Mouse (Mus musculus): Measurements from ENCODE around the gene Hist1h1d.
"Not testable (repeated sequence)": the region's sequence is repeated elsewhere in the genome, so short reads cannot be mapped to it uniquely, and the experiment has no call there.

Gene Hist1h1d

DNA sequence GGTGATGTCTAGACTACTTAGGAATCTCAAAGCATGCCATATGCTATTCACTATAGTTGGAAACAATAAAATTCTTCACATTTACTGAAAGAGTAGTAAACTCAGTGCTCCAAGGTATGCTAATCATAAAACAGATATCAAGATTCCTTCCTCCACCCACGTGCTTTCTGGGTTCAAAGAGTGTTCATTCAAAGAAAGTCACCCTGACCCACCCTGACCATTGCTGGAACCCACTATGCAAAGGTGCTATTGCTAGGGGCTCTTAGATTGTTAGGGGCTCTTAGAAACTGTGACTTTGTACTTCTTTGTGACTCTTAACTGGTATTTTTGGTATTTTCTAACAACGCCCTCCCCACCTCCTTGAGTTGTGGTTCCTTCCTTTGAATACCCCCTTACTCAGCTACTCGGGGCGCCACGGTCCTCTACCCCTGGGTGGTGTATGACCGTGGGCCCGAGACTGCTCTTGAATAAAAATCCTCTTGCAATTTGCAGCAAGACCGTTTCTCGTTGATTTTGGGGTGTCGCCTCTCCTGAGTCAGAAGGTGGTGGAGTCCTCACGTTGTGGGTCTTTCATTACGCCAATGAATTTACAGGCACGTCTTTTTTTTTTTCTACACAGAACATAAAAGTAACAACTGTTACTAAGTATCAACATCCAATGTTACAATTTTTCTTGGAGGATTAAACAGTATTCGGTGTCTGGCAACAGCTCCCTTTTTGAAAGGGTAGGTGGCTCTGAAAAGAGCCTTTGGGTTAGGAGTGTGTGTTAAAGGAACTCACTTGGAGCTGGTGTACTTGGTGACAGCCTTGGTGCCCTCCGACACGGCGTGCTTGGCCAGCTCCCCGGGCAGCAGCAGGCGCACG, 20.2 kb downstream of the Hist1h1d start:
- not testable (repeated sequence) for DNase-seq (ENCODE audit: low read depth, low spot score)

DNA sequence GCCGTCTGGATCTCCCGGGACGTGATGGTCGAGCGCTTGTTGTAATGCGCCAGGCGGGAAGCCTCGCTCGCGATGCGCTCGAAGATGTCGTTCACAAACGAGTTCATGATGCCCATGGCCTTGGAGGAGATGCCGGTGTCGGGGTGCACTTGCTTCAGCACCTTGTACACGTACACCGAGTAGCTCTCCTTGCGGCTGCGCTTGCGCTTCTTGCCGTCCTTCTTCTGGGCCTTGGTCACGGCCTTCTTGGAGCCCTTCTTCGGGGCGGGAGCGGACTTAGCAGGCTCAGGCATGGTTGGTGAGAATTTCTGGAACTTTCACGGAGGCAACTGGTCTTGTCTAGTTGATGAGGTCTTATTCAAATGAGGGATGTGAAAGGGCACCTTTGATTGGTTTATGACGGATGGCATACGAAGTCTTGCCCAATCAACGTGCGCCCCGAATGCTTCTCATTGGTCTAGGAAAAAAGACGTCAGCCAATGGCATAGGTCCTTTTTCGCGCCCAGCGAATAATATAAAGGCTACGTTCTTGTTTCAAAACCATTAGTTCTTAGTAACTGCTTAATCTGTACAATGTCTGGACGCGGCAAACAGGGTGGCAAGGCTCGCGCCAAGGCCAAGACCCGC, 20.9 kb downstream of the Hist1h1d start, which contains the start of the genes Hist1h2bf and Hist1h2ad:
Hist1h2bf (minus strand) TSS at position 299 of the 627 bp plus-strand sequence.
Hist1h2ad (plus strand) TSS at position 484 of the 627 bp plus-strand sequence.
- peak; percentile 100 for DNase-seq (ENCODE audit: low read depth, low spot score)

DNA sequence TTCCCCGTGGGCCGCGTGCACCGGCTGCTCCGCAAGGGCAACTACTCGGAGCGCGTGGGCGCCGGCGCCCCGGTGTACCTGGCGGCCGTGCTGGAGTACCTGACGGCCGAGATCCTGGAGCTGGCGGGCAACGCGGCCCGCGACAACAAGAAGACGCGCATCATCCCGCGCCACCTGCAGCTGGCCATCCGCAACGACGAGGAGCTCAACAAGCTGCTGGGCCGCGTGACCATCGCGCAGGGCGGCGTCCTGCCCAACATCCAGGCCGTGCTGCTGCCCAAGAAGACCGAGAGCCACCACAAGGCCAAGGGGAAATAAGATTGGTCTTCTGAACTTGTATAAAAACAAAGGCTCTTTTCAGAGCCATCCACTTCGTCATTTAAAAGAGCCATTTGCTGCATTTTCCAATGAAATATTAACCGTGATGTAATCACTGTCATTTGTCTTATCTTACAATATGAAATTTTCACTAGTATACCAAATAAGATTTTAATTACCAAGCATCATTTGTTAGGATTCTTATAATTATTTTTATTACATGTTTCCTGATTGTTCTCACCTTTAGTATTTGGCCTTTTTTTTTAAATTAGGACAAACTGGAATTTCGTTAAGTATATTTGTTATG, 21.6 kb downstream of the Hist1h1d start:
- peak; percentile 59 for DNase-seq (ENCODE audit: low read depth, low spot score)

DNA sequence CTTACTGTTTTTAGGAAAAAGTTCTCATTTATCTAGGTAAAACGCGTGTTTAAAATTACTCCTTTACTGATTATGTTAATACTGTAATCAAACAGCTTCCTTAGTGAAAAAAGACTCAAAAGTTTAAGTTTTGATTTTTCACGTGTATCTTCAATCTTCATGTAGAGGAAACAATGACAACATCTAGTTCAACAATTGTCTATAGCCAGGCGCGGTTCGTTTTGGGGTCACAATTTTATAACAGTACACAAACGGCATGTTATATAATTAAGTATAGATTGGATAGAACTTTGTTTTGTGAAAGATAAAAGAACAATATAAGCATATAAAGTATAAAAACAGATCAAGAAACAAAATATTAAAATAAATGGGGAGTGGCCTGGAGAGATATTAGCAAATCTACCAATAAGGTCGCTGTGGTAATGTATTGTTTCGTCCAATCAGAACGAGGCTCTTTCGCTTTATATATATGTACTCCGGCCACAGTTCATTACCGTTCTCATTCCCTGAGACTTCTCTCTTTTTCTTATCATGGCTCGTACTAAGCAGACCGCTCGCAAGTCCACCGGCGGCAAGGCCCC, 22.3 kb downstream of the Hist1h1d start, which contains the start of gene Hist1h3d:
Hist1h3d (plus strand) TSS at position 493 of the 581 bp plus-strand sequence.
- DNase-seq (ENCODE audit: low read depth, low spot score): peak; percentile 91

DNA sequence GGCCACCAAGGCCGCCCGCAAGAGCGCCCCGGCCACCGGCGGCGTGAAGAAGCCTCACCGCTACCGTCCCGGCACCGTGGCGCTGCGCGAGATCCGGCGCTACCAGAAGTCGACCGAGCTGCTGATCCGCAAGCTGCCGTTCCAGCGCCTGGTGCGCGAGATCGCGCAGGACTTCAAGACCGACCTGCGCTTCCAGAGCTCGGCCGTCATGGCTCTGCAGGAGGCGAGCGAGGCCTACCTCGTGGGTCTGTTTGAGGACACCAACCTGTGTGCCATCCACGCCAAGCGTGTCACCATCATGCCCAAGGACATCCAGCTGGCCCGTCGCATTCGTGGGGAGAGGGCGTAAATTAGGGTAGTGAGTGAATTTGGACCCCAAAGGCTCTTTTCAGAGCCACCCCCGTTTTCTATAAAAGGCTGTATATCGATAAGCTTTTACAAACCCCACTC, 22.8 kb downstream of the Hist1h1d start:
- peak; percentile 64 for DNase-seq (ENCODE audit: low read depth, low spot score)

DNA sequence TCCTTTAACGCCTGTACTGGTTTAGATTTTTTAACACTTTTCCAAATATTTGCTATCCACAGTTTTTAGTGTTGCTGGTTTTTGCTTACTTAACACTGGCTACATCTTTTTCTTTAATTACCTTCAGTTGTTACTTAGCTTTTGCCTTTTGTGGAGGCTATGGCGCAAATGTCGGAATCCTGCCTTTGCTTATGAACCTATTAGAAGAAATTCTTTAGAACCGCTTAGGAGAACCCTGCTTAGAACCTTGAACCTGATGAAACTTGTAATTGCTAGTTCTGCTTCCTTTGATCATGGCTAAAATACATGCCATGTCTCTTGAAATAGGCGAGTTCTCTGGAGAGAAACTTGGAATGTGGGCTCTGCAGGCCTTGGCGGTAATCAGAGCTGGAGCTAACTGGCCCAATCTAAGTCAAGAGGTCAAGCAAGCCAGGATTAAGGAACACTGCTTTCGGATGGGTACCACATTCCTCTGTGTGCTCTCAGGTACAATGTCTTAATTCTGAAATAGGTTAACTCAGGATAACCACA, 23.4 kb downstream of the Hist1h1d start:
- peak; percentile 87 for DNase-seq (ENCODE audit: low read depth, low spot score)

DNA sequence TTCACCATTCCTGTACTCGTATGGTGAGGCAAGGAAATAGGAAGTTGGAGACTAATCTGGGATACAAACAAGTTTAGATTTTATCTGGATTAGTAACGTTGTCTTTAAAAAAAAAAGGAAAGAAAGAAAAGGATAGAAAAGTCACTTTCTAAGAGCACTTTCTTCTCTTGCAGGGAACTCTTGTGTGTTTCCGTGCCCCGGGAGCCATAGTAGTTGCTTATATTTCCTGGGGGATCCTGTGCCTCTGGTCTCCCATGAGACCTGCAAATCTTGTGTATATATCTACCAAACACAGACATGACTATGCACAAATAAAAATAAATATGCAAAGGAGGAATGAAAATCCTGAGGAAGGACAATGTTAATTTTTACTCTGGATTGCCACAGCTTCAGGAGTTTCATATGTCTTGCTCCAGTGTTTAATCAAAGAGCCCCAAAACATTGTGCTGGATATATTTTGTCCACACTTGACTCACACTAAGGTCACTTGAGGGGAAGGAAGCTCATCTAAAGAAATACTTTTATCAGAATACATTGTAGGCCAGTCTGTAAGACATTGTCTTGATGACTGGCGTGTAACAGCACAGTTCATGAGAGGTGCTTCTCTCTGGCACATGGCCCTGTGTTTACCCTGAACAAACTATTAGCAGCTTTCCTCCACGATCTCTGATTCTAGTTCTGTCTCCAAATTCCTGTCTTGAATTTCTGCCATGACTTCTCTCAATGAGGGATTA, 24.0 kb downstream of the Hist1h1d start:
- DNase-seq (ENCODE audit: low read depth, low spot score): no peak

DNA sequence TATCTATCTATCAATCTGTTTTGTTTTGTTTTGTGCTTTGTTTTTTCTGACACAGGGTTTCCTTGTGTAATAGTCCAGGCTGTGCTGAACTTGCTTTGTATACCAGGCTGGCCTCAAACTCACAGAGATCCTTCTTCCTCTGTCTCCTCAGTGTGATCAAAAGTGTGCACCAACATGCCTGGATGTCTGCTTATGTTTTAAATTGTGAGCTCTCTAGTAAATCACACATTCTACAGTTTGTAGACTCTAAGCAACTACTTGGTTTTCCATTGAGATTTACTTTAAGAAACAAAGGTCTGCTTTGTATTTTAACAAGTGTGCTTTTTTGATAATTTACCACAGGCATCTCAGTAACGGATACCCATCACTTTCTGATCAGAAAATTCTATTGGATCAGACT, 24.8 kb downstream of the Hist1h1d start:
- no peak for DNase-seq (ENCODE audit: low read depth, low spot score)

DNA sequence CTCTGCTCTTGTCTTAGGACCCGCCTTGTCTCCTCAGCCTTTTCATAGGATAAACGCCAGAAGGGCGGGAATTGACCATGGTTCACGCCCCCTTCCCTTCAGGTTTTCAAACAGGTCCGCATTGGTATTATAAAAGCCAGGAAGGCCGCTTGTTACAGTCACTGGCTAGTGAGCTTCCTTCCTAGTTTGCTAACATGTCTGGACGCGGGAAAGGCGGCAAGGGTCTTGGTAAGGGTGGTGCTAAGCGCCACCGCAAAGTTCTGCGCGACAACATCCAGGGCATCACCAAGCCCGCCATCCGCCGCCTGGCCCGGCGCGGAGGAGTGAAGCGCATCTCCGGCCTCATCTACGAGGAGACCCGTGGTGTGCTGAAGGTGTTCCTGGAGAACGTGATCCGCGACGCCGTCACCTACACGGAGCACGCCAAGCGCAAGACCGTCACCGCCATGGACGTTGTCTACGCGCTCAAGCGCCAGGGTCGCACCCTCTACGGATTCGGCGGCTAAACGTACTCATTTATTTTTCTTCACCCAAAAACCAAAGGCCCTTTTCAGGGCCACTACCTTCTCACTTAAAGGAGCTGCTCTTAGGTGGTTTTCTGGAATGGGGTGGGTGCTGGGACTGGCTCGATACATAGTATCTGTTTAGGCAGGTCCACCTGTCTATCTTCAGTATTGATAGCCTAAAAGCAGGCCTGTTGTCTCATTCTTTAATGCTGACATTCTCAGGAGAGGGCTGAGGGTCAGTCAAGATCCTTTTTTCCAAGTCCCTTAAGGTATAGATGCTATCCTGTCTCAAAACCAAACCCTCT, 28.6 kb downstream of the Hist1h1d start, which contains the start of gene Hist1h4d:
Hist1h4d (plus strand) TSS at position 191 of the 811 bp plus-strand sequence.
- DNase-seq (ENCODE audit: low read depth, low spot score): peak; percentile 97

DNA sequence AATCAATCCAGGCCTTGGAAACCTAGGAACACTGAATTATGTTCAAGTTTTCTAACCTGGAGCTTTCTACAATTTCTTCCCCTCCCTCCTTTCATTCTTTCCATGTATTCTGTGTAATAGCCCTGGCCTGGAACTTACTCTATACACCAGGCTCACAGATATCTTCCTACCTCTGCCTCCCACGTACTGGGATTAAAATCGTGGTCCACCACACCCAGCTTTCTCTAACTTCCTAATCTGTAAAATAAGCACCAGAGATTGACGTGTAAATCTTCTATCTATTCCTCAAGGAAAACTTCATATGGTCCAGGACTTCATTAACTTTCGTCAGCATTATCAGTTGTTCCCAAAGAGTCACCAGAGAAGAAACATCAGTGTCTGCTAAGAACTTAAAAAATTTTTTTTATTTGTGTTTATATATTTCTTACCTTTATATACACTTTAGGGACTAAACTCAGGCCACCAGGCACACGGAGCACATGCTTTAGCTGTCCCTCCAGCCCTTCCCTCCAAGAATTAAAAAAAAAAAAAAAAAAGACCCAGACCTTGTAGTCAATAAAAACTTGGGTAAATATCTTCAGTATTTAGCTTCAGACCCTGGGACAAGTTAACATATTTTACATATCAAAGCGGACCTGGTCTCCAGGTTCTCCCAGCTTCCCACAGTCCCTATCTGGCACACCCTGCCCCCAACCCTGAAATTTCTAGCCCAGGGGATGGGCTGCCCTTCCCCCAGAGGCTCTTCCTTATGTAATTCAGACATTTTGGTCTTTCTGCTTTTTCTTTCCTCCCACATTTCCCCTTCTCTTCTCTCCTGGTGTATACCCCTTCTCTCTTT, 29.4 kb downstream of the Hist1h1d start:
- DNase-seq (ENCODE audit: low read depth, low spot score): peak; percentile 90

DNA sequence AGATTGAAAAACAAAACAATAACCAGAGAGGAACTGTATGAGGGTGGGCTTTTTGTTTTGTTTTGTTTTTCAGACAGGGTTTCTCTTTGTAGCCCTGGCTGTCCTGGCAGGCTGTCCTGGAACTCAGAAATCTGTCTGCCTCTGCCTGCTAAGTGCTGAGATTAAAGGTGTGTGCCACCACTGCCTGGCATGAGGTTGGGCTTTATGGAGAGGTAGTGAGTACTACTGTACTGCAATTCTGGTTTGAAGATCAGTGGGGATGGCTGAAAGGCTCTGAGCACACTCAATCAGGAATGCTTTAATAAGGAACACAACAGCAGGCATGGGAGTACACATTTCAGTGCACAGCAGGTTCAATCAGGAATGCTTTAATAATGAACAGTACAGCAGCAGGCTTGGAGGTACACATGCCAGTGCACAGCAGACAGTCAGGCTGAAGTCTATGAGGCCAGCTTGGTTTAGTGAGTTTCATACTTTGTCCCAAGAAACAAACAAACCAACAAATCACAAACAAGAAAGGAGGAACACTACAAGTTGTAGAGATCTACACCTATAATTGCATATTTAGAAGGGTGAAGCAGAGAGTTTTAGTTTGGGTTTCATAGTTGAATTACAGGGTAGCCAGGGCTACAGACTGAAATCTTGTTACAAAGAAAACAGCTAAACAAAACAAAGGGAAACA, 30.5 kb downstream of the Hist1h1d start:
- DNase-seq (ENCODE audit: low read depth, low spot score): no peak

DNA sequence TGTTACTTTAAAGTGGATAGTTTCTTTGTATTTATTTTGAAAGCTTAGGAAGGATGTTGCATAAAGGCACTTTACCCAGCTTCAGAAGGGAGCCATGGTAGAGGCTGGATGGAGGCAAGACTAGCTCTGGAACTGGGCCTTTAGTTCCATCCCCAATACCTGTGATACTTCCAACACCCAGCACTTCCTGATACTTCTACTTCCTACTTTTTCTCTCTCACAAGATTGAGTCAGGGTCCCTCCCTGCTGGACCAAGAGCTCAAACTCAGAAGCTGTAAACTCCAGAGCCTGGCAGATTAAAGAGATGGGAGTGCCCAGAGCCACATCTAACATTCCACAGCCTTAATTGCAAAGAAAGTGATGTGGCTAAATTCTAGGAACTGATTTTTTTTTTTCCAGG, 31.3 kb downstream of the Hist1h1d start:
- peak; percentile 54 for DNase-seq (ENCODE audit: low read depth, low spot score)

DNA sequence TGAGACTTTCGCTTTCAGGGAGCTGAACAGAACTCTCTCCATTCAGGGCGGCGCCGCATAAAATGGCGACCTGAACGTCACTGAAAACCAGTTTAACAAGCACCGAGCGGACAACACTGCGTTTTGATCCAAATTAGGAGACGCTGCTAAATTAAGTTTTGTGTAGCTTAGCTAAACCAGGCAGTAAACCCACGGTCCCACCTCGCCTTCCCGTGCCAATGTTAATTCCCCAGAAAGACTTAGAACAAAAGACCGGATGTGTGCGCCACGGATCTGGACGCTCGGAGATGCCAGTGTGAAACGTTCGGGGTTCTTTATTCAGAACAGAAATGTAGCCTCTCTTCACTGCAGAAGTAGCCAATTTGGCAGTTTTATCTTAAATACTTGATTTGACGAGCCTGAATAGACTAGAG, 32.0 kb downstream of the Hist1h1d start:
- peak; percentile 88 for DNase-seq (ENCODE audit: low read depth, low spot score)

DNA sequence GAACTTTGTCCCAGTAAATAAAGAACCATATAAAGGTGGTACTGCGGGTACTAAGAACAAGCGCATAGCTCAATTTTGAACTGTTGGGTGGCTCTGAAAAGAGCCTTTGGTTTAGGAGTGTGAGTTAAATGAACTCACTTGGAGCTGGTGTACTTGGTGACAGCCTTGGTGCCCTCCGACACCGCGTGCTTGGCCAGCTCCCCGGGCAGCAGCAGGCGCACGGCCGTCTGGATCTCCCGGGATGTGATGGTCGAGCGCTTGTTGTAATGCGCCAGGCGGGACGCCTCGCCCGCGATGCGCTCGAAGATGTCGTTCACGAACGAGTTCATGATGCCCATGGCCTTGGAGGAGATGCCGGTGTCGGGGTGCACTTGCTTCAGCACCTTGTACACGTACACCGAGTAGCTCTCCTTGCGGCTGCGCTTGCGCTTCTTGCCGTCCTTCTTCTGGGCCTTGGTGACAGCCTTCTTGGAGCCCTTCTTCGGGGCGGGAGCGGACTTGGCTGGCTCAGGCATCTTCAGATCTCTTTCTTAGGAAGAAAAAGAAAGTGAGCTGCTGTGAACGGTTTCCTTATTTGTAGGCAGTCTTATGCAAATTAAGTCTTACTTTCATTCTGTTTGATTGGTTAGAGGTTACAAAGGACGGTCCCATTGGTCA, 32.5 kb downstream of the Hist1h1d start:
- peak; percentile 96 for DNase-seq (ENCODE audit: low read depth, low spot score)

DNA sequence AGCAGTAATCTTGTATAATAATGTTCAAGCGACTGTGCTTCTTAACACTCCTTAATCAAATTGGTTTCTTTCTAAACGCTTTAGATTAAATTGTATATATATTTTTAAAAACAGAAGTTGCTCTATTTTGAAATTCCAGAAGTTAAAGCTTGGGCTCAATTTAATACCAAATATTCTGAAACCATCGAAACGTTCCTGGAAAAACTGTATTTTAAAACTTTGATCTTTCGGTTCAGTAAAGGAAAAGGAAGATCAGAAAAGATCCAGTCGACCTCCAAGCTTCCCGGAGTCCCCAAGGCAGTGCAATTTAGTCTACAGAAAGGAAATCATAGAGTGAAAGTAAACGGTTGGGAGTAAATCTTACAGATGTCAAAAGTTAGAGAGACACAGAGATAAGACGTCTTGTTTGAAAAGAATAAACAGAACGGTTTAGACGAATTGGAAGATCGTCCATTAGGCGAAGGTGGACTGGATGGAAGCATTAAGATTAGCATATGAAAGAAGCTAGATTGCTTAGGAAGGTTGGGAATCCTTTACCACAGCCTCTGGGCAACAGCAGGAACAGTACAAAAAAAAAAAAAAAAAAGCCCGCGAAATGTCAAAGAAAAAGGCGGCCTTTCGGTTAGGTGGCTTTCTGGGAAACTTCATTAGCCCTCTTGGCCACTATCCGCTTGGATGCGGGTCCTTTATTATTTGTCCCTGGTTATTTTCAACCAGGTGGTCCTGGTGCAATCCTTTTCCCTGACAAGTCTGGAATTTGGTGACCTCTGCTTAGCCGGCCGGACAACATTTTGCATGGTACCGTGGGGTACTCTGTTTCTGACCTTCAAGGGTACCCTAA, 33.3 kb downstream of the Hist1h1d start:
- peak; percentile 89 for DNase-seq (ENCODE audit: low read depth, low spot score)

DNA sequence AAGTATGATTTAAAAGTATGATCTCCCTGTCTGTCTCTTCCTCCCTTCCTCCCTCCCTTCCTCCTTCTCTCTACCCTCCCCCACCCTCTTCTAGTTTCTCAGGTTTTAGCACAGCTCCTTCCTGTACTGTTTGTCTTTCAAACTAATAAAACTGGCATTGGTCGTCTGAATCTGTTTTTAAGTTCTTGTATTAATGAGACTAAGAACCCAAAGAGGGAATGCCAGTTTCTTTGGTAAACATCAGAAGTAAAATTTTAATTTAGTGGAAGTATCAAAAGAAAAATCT, 33.8 kb downstream of the Hist1h1d start:
- DNase-seq (ENCODE audit: low read depth, low spot score): no peak

DNA sequence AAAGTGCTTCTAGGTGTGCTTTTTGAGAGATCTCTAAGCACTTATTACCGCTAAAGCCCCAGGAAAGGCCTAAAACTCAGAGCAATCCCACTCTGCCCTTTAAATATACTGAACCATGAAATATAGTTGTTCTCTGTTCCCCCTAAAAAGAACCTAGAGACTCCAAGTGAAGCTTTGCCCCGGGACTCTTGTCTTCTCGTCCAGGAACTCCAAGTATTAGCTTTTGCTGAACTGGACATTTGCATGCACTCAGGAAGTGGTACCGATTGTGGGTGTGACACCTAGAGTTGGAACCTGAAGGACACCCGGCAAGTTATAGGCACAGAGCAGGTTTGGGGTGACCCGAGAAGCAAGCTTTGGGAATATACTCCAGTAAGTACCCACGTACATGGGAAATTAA, 38.1 kb downstream of the Hist1h1d start:
- no peak for DNase-seq (ENCODE audit: low read depth, low spot score)

Measured in ES-CJ7 (cell line).